Mouse (Mus musculus): Measurements from ENCODE around the gene Taf8. TPM values are rescaled to one million over a fixed set of nuclear protein-coding genes. Genes with fewer than 3 reads are reported as not detected.

Gene Taf8
- polyA plus RNA-seq, 1 experiment from 2014 or later, result 21.4 TPM

GRCm38 (mm10) chr17:47461688-47462087, 40.4 kb downstream of the Taf8 start:
- 58% methylated on average over 3 of the region's 3 CpGs for WGBS
- H3K4me3 ChIP-seq (replicated peaks; ENCODE audit: low read depth, low read length), result no peak overlapping the region
- H3K4me1 ChIP-seq (replicated peaks; ENCODE audit: insufficient read depth, low read length), result peaks cover 8% of the 10 kb centered on the region; the same call in 1 of the 2 replicates
- ATAC-seq (replicated peaks; ENCODE audit: low FRiP score, low read depth) (no peak), DNase-seq (ENCODE audit: low spot score) (no peak)
- no peaks in the 10 kb centered on the region for H3K27me3 ChIP-seq (ENCODE audit: insufficient read depth, low read length)
- TF ChIP-seq CTCF (IDR thresholded peaks at IDR 0.05; ENCODE audit: low read depth), result no peak
- no peak overlapping the region for H3K4me2 ChIP-seq (ENCODE audit: low read length)
- H3K9me3 ChIP-seq (replicated peaks; ENCODE audit: low read length), result no peaks in the 10 kb centered on the region
- H3K27ac ChIP-seq, result no peak overlapping the region
- H3K36me3 ChIP-seq (ENCODE audit: insufficient read depth, low read length), result no peaks in the 10 kb centered on the region
- H3K9ac ChIP-seq (ENCODE audit: low read depth, low read length), result no peak overlapping the region

- TF ChIP-seq CTCF (IDR thresholded peaks at IDR 0.05; ENCODE audit: low read depth), result no peak
- DNase-seq (ENCODE audit: low spot score) (no peak), ATAC-seq (replicated peaks; ENCODE audit: low FRiP score, low read depth) (no peak)
- H3K4me1 ChIP-seq (replicated peaks; ENCODE audit: insufficient read depth, low read length), result peaks cover 7% of the 10 kb centered on the region; the same call in 1 of the 2 replicates
- H3K9me3 ChIP-seq (replicated peaks; ENCODE audit: low read length), result no peaks in the 10 kb centered on the region
- H3K27ac ChIP-seq, result no peak overlapping the region
- 76% methylated on average over 3 of the region's 3 CpGs for WGBS
- no peak overlapping the region for H3K9ac ChIP-seq (ENCODE audit: low read depth, low read length)
- no peaks in the 10 kb centered on the region for H3K36me3 ChIP-seq (ENCODE audit: insufficient read depth, low read length)
- H3K27me3 ChIP-seq (ENCODE audit: insufficient read depth, low read length), result no peaks in the 10 kb centered on the region
- no peak overlapping the region for H3K4me3 ChIP-seq (replicated peaks; ENCODE audit: low read depth, low read length)
- H3K4me2 ChIP-seq (ENCODE audit: low read length), result no peak overlapping the region
Measured at GRCm38 (mm10) chr17:47459341-47459919, 42.7 kb downstream of the Taf8 start.

GRCm38 (mm10) chr17:47458936-47459335, 43.2 kb downstream of the Taf8 start:
- ATAC-seq (replicated peaks; ENCODE audit: low FRiP score, low read depth) (no peak), DNase-seq (ENCODE audit: low spot score) (no peak)
- no peaks in the 10 kb centered on the region for H3K27me3 ChIP-seq (ENCODE audit: insufficient read depth, low read length)
- no peak overlapping the region for H3K27ac ChIP-seq
- H3K9me3 ChIP-seq (replicated peaks; ENCODE audit: low read length), result no peaks in the 10 kb centered on the region
- no peak for TF ChIP-seq CTCF (IDR thresholded peaks at IDR 0.05; ENCODE audit: low read depth)
- WGBS, result 71% methylated on average over 2 of the region's 2 CpGs
- H3K4me2 ChIP-seq (ENCODE audit: low read length), result no peak overlapping the region
- no peaks in the 10 kb centered on the region for H3K36me3 ChIP-seq (ENCODE audit: insufficient read depth, low read length)
- H3K4me1 ChIP-seq (replicated peaks; ENCODE audit: insufficient read depth, low read length), result peaks cover 2% of the 10 kb centered on the region; the same call in 1 of the 2 replicates
- no peak overlapping the region for H3K4me3 ChIP-seq (replicated peaks; ENCODE audit: low read depth, low read length)
- no peak overlapping the region for H3K9ac ChIP-seq (ENCODE audit: low read depth, low read length)

- Histone ChIP-seq H3K4me1 (replicated peaks; ENCODE audit: insufficient read depth, low read length) (no peaks in the 10 kb centered on the region), H3K9ac (ENCODE audit: low read depth, low read length) (no peak overlapping the region), H3K36me3 (ENCODE audit: insufficient read depth, low read length) (no peaks in the 10 kb centered on the region), H3K27ac (no peak overlapping the region), H3K4me3 (replicated peaks; ENCODE audit: low read depth, low read length) (no peak overlapping the region), H3K4me2 (ENCODE audit: low read length) (no peak overlapping the region), H3K27me3 (ENCODE audit: insufficient read depth, low read length) (no peaks in the 10 kb centered on the region), H3K9me3 (replicated peaks; ENCODE audit: low read length) (no peaks in the 10 kb centered on the region)
- DNase-seq (ENCODE audit: low spot score), result no peak
- WGBS, result 61% methylated on average over 13 of the region's 13 CpGs
- TF ChIP-seq CTCF (IDR thresholded peaks at IDR 0.05; ENCODE audit: low read depth), result no peak
- no peak for ATAC-seq (replicated peaks; ENCODE audit: low FRiP score, low read depth)
Measured at GRCm38 (mm10) chr17:47458310-47458709, 43.8 kb downstream of the Taf8 start.

GRCm38 (mm10) chr17:47454675-47455074, 47.4 kb downstream of the Taf8 start:
- H3K4me3 ChIP-seq (replicated peaks; ENCODE audit: low read depth, low read length), result no peak overlapping the region
- H3K27me3 ChIP-seq (ENCODE audit: insufficient read depth, low read length), result no peaks in the 10 kb centered on the region
- no peak for ATAC-seq (replicated peaks; ENCODE audit: low FRiP score, low read depth)
- no peak for TF ChIP-seq CTCF (IDR thresholded peaks at IDR 0.05; ENCODE audit: low read depth)
- no peaks in the 10 kb centered on the region for H3K9me3 ChIP-seq (replicated peaks; ENCODE audit: low read length)
- H3K4me1 ChIP-seq (replicated peaks; ENCODE audit: insufficient read depth, low read length), result peaks cover 10% of the 10 kb centered on the region
- no peak overlapping the region for H3K9ac ChIP-seq (ENCODE audit: low read depth, low read length)
- no peaks in the 10 kb centered on the region for H3K36me3 ChIP-seq (ENCODE audit: insufficient read depth, low read length)
- no peak for DNase-seq (ENCODE audit: low spot score)
- no peak overlapping the region for H3K4me2 ChIP-seq (ENCODE audit: low read length)
- 34% methylated on average over 8 of the region's 8 CpGs for whole genome bisulfite sequencing
- H3K27ac ChIP-seq, result no peak overlapping the region

GRCm38 (mm10) chr17:47452886-47453285, 49.2 kb downstream of the Taf8 start:
- Histone ChIP-seq H3K4me1 (replicated peaks; ENCODE audit: insufficient read depth, low read length) (peaks cover 23% of the 10 kb centered on the region), H3K27ac (peak overlapping the region; percentile 61)

More at GRCm38 (mm10) chr17:47452886-47453285, 49.2 kb downstream of the Taf8 start:
- H3K9ac ChIP-seq (ENCODE audit: low read depth, low read length), result no peak overlapping the region
- no peak for DNase-seq (ENCODE audit: low spot score)
- H3K4me3 ChIP-seq (replicated peaks; ENCODE audit: low read depth, low read length), result no peak overlapping the region
- no peaks in the 10 kb centered on the region for H3K36me3 ChIP-seq (ENCODE audit: insufficient read depth, low read length)
- ATAC-seq (replicated peaks; ENCODE audit: low FRiP score, low read depth), result peak; percentile 68
- H3K9me3 ChIP-seq (replicated peaks; ENCODE audit: low read length), result no peaks in the 10 kb centered on the region
- no peak overlapping the region for H3K4me2 ChIP-seq (ENCODE audit: low read length)
- H3K27me3 ChIP-seq (ENCODE audit: insufficient read depth, low read length), result no peaks in the 10 kb centered on the region
- WGBS, result 30% methylated on average over 7 of the region's 7 CpGs
- no peak for TF ChIP-seq CTCF (IDR thresholded peaks at IDR 0.05; ENCODE audit: low read depth)

Data from kidney, postnatal 0 days (tissue).